Mouse (Mus musculus): Measurements from ENCODE around the gene H2-Ab1. TPM values are rescaled to one million over a fixed set of nuclear protein-coding genes. Genes with fewer than 3 reads are reported as not detected.
"Not testable (repeated sequence)": the region's sequence is repeated elsewhere in the genome, so short reads cannot be mapped to it uniquely, and the experiment has no call there.

The H2-Ab1 gene
- total RNA-seq (2017): 588 to 931 TPM (median 911 TPM) in 3 replicates

GRCm38 (mm10) chr17:34257594-34258375 lies at the start of gene H2-Ab1:
H2-Ab1 (plus strand) TSS chr17:34257689.
- ATAC-seq (replicated peaks; ENCODE audit: insufficient number of reproducible peaks, low FRiP score, low TSS enrichment, poor library complexity, severe bottlenecking): peak; percentile 85

GRCm38 (mm10) chr17:34207866-34208265 lies 49.6 kb upstream of the H2-Ab1 start:
- no peak for ATAC-seq (replicated peaks; ENCODE audit: insufficient number of reproducible peaks, low FRiP score, low TSS enrichment, poor library complexity, severe bottlenecking)

GRCm38 (mm10) chr17:34208421-34208820 lies 49.1 kb upstream of the H2-Ab1 start:
- ATAC-seq (replicated peaks; ENCODE audit: insufficient number of reproducible peaks, low FRiP score, low TSS enrichment, poor library complexity, severe bottlenecking): no peak

- no peak for ATAC-seq (replicated peaks; ENCODE audit: insufficient number of reproducible peaks, low FRiP score, low TSS enrichment, poor library complexity, severe bottlenecking)
These were observed 47.8 kb upstream of the H2-Ab1 start for GRCm38 (mm10) chr17:34209680-34210079.

- peak; percentile 22; the same call in 1 of the 2 replicates for ATAC-seq (replicated peaks; ENCODE audit: insufficient number of reproducible peaks, low FRiP score, low TSS enrichment, poor library complexity, severe bottlenecking)
These were observed 46.9 kb upstream of the H2-Ab1 start for GRCm38 (mm10) chr17:34210599-34210998.

- no peak for ATAC-seq (replicated peaks; ENCODE audit: insufficient number of reproducible peaks, low FRiP score, low TSS enrichment, poor library complexity, severe bottlenecking)
These were observed 45.6 kb upstream of the H2-Ab1 start for GRCm38 (mm10) chr17:34211746-34212365.

GRCm38 (mm10) chr17:34213936-34214335 lies 43.6 kb upstream of the H2-Ab1 start:
- ATAC-seq (replicated peaks; ENCODE audit: insufficient number of reproducible peaks, low FRiP score, low TSS enrichment, poor library complexity, severe bottlenecking): no peak

DNA sequence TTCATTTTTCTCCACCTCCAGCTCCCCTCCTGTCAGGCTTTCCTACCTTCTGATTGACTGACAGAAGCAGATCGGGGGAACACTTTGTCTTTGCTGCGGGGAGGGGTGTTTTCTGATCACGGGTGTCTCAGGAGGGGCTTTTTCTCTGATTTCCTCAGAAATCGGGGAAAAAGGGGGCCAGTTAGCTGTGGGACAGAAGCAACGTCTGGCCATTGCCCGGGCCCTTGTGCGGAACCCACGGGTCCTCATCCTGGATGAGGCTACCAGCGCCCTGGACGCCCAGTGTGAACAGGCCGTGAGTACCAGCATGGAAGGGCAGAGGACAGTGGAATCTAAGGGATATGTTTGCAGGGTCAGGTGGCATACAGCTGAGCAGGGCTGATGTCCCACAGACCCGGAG lies 42.3 kb upstream of the H2-Ab1 start:
- no peak for ATAC-seq (replicated peaks; ENCODE audit: insufficient number of reproducible peaks, low FRiP score, low TSS enrichment, poor library complexity, severe bottlenecking)

GRCm38 (mm10) chr17:34217216-34217928 lies 40.1 kb upstream of the H2-Ab1 start:
- ATAC-seq (replicated peaks; ENCODE audit: insufficient number of reproducible peaks, low FRiP score, low TSS enrichment, poor library complexity, severe bottlenecking): 0 out of 2 replicates have a peak, but pooled peaks have one; percentile 27

GRCm38 (mm10) chr17:34217986-34218385 lies 39.5 kb upstream of the H2-Ab1 start:
- ATAC-seq (replicated peaks; ENCODE audit: insufficient number of reproducible peaks, low FRiP score, low TSS enrichment, poor library complexity, severe bottlenecking): no peak

DNA sequence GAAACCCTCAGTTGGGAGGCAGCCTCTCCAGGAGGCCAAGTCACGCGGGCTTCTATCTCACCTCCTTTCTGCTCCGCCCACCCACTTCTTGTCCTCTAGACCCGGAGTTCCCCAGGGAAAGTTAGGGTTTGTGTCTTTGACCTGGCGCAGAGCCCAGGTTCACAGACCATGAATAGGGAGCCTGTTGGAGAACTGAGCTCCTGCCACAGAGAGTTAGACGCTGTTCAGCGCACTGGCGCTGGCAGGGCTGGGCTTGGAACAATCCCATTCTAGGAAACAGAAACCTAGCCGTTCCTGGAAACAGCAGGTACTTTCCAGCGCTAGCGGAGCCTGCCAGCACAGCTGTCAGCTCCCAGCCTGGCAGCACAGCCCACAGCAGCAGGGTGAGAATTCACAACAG lies 38.8 kb upstream of the H2-Ab1 start:
- no peak for ATAC-seq (replicated peaks; ENCODE audit: insufficient number of reproducible peaks, low FRiP score, low TSS enrichment, poor library complexity, severe bottlenecking)

GRCm38 (mm10) chr17:34219096-34219495 lies 38.4 kb upstream of the H2-Ab1 start:
- ATAC-seq (replicated peaks; ENCODE audit: insufficient number of reproducible peaks, low FRiP score, low TSS enrichment, poor library complexity, severe bottlenecking): 0 out of 2 replicates have a peak, but pooled peaks have one; percentile 61

- ATAC-seq (replicated peaks; ENCODE audit: insufficient number of reproducible peaks, low FRiP score, low TSS enrichment, poor library complexity, severe bottlenecking): not testable (repeated sequence)
These were observed 37.7 kb upstream of the H2-Ab1 start for GRCm38 (mm10) chr17:34219801-34220200.

DNA sequence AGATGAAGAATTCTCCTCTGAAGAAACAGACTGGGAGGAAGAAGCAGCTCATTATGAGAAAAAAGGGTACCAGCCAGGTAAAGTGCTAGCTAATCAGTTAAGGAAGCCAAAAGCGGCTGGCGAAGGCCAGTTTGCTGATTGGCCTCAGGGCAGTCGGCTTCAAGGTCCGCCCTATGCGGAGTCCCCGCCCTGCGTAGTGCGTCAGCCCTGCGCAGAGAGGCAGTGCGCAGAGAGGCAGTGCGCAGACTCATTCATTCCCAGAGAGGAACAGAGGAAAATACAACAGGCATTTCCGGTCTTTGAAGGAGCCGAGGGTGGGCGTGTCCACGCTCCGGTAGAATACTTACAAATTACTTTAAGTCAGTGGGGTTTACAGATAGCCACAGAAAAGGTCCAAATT lies 37.1 kb upstream of the H2-Ab1 start:
- not testable (repeated sequence) for ATAC-seq (replicated peaks; ENCODE audit: insufficient number of reproducible peaks, low FRiP score, low TSS enrichment, poor library complexity, severe bottlenecking)

- ATAC-seq (replicated peaks; ENCODE audit: insufficient number of reproducible peaks, low FRiP score, low TSS enrichment, poor library complexity, severe bottlenecking): no peak
These were observed 32.7 kb upstream of the H2-Ab1 start for GRCm38 (mm10) chr17:34224816-34225215.

GRCm38 (mm10) chr17:34225426-34225825 lies 32.1 kb upstream of the H2-Ab1 start:
- ATAC-seq (replicated peaks; ENCODE audit: insufficient number of reproducible peaks, low FRiP score, low TSS enrichment, poor library complexity, severe bottlenecking): no peak

GRCm38 (mm10) chr17:34225911-34226310 lies 31.6 kb upstream of the H2-Ab1 start:
- not testable (repeated sequence) for ATAC-seq (replicated peaks; ENCODE audit: insufficient number of reproducible peaks, low FRiP score, low TSS enrichment, poor library complexity, severe bottlenecking)

GRCm38 (mm10) chr17:34230971-34231370 lies 26.5 kb upstream of the H2-Ab1 start:
- ATAC-seq (replicated peaks; ENCODE audit: insufficient number of reproducible peaks, low FRiP score, low TSS enrichment, poor library complexity, severe bottlenecking): not testable (repeated sequence)

DNA sequence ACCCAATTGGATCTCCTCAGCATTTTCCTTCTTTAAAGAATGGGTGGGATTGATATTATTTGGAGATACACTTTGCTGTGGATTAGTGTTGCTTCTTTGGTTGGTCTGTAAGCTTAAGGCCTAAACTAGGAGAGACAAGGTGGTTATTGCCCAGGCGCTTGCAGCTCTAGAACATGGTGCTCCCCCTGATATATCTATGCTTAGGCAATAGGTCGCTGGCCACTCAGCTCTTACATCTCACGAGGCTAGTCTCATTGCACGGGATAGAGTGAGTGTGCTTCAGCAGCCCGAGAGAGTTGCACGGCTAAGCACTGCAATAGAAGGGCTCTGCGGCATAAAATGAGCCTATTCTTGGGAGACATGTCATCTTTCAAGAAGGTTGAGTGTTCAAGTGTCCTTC lies 25.5 kb upstream of the H2-Ab1 start:
- ATAC-seq (replicated peaks; ENCODE audit: insufficient number of reproducible peaks, low FRiP score, low TSS enrichment, poor library complexity, severe bottlenecking): not testable (repeated sequence)
